Mouse (Mus musculus) embryonic facial prominence, embryonic 10.5 days (tissue): ENCODE results near the gene Lrrc75a. TPM values are rescaled to one million over a fixed set of nuclear protein-coding genes. Genes with fewer than 3 reads are reported as not detected.
A peak's percentile ranks its signal among the peaks of the same experiment; 100 is the strongest.

Source experiments
- DNase-seq: peaks from one replicate; pipeline ENCODE4 v3.0.0-alpha.2; 2017; ENCODE audit warnings: low spot score
- H3K27ac ChIP-seq: fragments of 300-500 bp; sonication (generic); replicated peaks from 2 replicates; pipeline ENCODE4 v1.5.1; 2016; ENCODE audit warnings: mild to moderate bottlenecking
- H3K27me3 ChIP-seq: fragments of 300-500 bp; sonication (generic); replicated peaks from 2 replicates; pipeline ENCODE4 v1.6.1; 2016; ENCODE audit warnings: low read depth, mild to moderate bottlenecking; ENCODE audit not compliant: poor library complexity, severe bottlenecking
- H3K36me3 ChIP-seq: fragments of 300-500 bp; sonication (generic); replicated peaks from 2 replicates; pipeline ENCODE4 v1.6.1; 2016; ENCODE audit warnings: mild to moderate bottlenecking, moderate library complexity
- H3K4me1 ChIP-seq: fragments of 300-500 bp; sonication (generic); 2 replicates; pipeline ENCODE4 v1.6.1; 2016
- H3K4me3 ChIP-seq: fragments of 300-500 bp; sonication (generic); 2 replicates; pipeline ENCODE4 v1.5.1; 2016; ENCODE audit warnings: mild to moderate bottlenecking, moderate library complexity
- H3K9me3 ChIP-seq: fragments of 300-500 bp; sonication (generic); 2 replicates; pipeline ENCODE4 v1.6.1; 2016; ENCODE audit warnings: mild to moderate bottlenecking
- WGBS: fragments of 180-500 bp; shearing (Covaris S2); methylation state at CpG from one replicate; pipeline ENCODE4 v1.1.7; 2016; 5-methylcytosine and 5-hydroxymethylcytosine counted together
- polyA plus RNA-seq: library from polyadenylated mRNA; unstranded; fragments of >200 nt; fragmentation: Nextera tagmentation; extraction: Ambion mirVana; gene quantifications from 2 replicates; pipeline ENCODE4 v1.2.1, GENCODE M21; 2016

Lrrc75a gene
- polyA plus RNA-seq, 1 experiment from 2014 or later = 12.9 TPM

GRCm38 (mm10) chr11:62573959-62574702 is 74.2 kb downstream of the Lrrc75a start, which contains the start of gene Trpv2:
TSS of gene Trpv2 (plus strand) at chr11:62574486.
- no peaks in the 10 kb centered on the region for H3K36me3 ChIP-seq
- H3K4me3 ChIP-seq = peak within 1 kb of the TSS; percentile 67
- no peaks in the 10 kb centered on the region for H3K9me3 ChIP-seq
- peaks cover 31% of the 10 kb centered on the region for H3K27me3 ChIP-seq
- no peak within 1 kb of the TSS for H3K27ac ChIP-seq
- DNase-seq = no peak
- 82% methylated on average over 6 of the region's 6 CpGs for WGBS
- H3K4me1 ChIP-seq = peaks cover 14% of the 10 kb centered on the region

- 70% methylated on average over 3 of the region's 3 CpGs for WGBS
- H3K4me1 ChIP-seq = peaks cover 10% of the 10 kb centered on the region; the same call in 1 of the 2 replicates
- DNase-seq = no peak
- H3K27me3 ChIP-seq = no peaks in the 10 kb centered on the region
- no peak overlapping the region for H3K27ac ChIP-seq
- H3K9me3 ChIP-seq = no peaks in the 10 kb centered on the region
- no peak overlapping the region for H3K4me3 ChIP-seq
- no peaks in the 10 kb centered on the region for H3K36me3 ChIP-seq
Observed at GRCm38 (mm10) chr11:62568300-62568699, 80.0 kb downstream of the Lrrc75a start.

- no peak for DNase-seq
- WGBS = 71% methylated on average over 1 of the region's 1 CpGs
- Histone ChIP-seq H3K9me3 (no peaks in the 10 kb centered on the region), H3K4me3 (no peak overlapping the region), H3K27me3 (peaks cover 5% of the 10 kb centered on the region), H3K36me3 (no peaks in the 10 kb centered on the region), H3K4me1 (peaks cover 10% of the 10 kb centered on the region; the same call in 1 of the 2 replicates), H3K27ac (no peak overlapping the region)
Observed at GRCm38 (mm10) chr11:62566211-62566610, 82.1 kb downstream of the Lrrc75a start.

- no peak for DNase-seq
- Histone ChIP-seq H3K4me1 (peaks cover 11% of the 10 kb centered on the region; the same call in 1 of the 2 replicates), H3K27ac (no peak overlapping the region), H3K27me3 (peaks cover 8% of the 10 kb centered on the region), H3K36me3 (no peaks in the 10 kb centered on the region), H3K9me3 (no peaks in the 10 kb centered on the region), H3K4me3 (no peak overlapping the region)
- 68% methylated on average over 7 of the region's 7 CpGs for WGBS
Observed at GRCm38 (mm10) chr11:62565747-62566146, 82.6 kb downstream of the Lrrc75a start.

- Histone ChIP-seq H3K4me3 (no peak overlapping the region), H3K9me3 (no peaks in the 10 kb centered on the region), H3K4me1 (peaks cover 15% of the 10 kb centered on the region), H3K36me3 (no peaks in the 10 kb centered on the region), H3K27me3 (peaks cover 21% of the 10 kb centered on the region), H3K27ac (no peak overlapping the region)
- no peak for DNase-seq
- WGBS = 91% methylated on average over 2 of the region's 2 CpGs
Observed at GRCm38 (mm10) chr11:62563590-62563989, 84.7 kb downstream of the Lrrc75a start.

GRCm38 (mm10) chr11:62560463-62561016 is 87.8 kb downstream of the Lrrc75a start:
- H3K9me3 ChIP-seq = no peaks in the 10 kb centered on the region
- H3K27ac ChIP-seq = no peak overlapping the region; the same call in 1 of the 2 replicates
- peaks cover 7% of the 10 kb centered on the region for H3K36me3 ChIP-seq
- 25% methylated on average over 43 of the region's 43 CpGs for WGBS
- peak overlapping the region; percentile 49 for H3K4me3 ChIP-seq
- H3K4me1 ChIP-seq = peaks cover 12% of the 10 kb centered on the region
- peak; percentile 45 for DNase-seq
- H3K27me3 ChIP-seq = peaks cover 21% of the 10 kb centered on the region

- Histone ChIP-seq H3K27me3 (peaks cover 21% of the 10 kb centered on the region), H3K4me3 (no peak overlapping the region), H3K27ac (no peak overlapping the region), H3K36me3 (peaks cover 21% of the 10 kb centered on the region), H3K9me3 (no peaks in the 10 kb centered on the region), H3K4me1 (peaks cover 20% of the 10 kb centered on the region)
- 59% methylated on average over 6 of the region's 6 CpGs for WGBS
- DNase-seq = no peak
Observed at GRCm38 (mm10) chr11:62558961-62559646, 89.2 kb downstream of the Lrrc75a start.

- Histone ChIP-seq H3K36me3 (peaks cover 31% of the 10 kb centered on the region), H3K9me3 (no peaks in the 10 kb centered on the region), H3K4me3 (no peak overlapping the region), H3K4me1 (peaks cover 29% of the 10 kb centered on the region), H3K27ac (no peak overlapping the region), H3K27me3 (peaks cover 21% of the 10 kb centered on the region)
- no peak for DNase-seq
- 61% methylated on average over 2 of the region's 2 CpGs for WGBS
Observed at GRCm38 (mm10) chr11:62558152-62558551, 90.2 kb downstream of the Lrrc75a start.

GRCm38 (mm10) chr11:62557205-62557604 is 91.1 kb downstream of the Lrrc75a start:
- 68% methylated on average over 5 of the region's 5 CpGs for WGBS

GRCm38 (mm10) chr11:62555896-62556412 is 92.4 kb downstream of the Lrrc75a start:
- Histone ChIP-seq H3K27me3 (peaks cover 13% of the 10 kb centered on the region), H3K9me3 (no peaks in the 10 kb centered on the region), H3K4me3 (no peak overlapping the region), H3K4me1 (peaks cover 31% of the 10 kb centered on the region), H3K27ac (no peak overlapping the region), H3K36me3 (peaks cover 37% of the 10 kb centered on the region)
- DNase-seq = no peak

More at GRCm38 (mm10) chr11:62557205-62557604, 91.1 kb downstream of the Lrrc75a start:
- no peak overlapping the region for H3K27ac ChIP-seq
- H3K27me3 ChIP-seq = peaks cover 21% of the 10 kb centered on the region
- H3K9me3 ChIP-seq = no peaks in the 10 kb centered on the region
- H3K36me3 ChIP-seq = peaks cover 37% of the 10 kb centered on the region
- H3K4me1 ChIP-seq = peaks cover 31% of the 10 kb centered on the region
- H3K4me3 ChIP-seq = no peak overlapping the region
- no peak for DNase-seq

- H3K4me3 ChIP-seq = peak overlapping the region; percentile 66
- H3K9me3 ChIP-seq = no peaks in the 10 kb centered on the region
- H3K4me1 ChIP-seq = peaks cover 27% of the 10 kb centered on the region
- peaks cover 6% of the 10 kb centered on the region for H3K27me3 ChIP-seq
- DNase-seq = no peak
- peaks cover 37% of the 10 kb centered on the region for H3K36me3 ChIP-seq
- no peak overlapping the region for H3K27ac ChIP-seq
Observed at GRCm38 (mm10) chr11:62554934-62555517, 93.3 kb downstream of the Lrrc75a start.
